Mouse (Mus musculus): ENCODE results near the gene Oxld1. TPM values are rescaled to one million over a fixed set of nuclear protein-coding genes. Genes with fewer than 3 reads are reported as not detected.
A peak's percentile ranks its signal among the peaks of the same experiment; 100 is the strongest.

Oxld1 gene
- 48.6 and 49.3 TPM in 2 replicates for polyA plus RNA-seq (2012; rRNA removed)

DNA sequence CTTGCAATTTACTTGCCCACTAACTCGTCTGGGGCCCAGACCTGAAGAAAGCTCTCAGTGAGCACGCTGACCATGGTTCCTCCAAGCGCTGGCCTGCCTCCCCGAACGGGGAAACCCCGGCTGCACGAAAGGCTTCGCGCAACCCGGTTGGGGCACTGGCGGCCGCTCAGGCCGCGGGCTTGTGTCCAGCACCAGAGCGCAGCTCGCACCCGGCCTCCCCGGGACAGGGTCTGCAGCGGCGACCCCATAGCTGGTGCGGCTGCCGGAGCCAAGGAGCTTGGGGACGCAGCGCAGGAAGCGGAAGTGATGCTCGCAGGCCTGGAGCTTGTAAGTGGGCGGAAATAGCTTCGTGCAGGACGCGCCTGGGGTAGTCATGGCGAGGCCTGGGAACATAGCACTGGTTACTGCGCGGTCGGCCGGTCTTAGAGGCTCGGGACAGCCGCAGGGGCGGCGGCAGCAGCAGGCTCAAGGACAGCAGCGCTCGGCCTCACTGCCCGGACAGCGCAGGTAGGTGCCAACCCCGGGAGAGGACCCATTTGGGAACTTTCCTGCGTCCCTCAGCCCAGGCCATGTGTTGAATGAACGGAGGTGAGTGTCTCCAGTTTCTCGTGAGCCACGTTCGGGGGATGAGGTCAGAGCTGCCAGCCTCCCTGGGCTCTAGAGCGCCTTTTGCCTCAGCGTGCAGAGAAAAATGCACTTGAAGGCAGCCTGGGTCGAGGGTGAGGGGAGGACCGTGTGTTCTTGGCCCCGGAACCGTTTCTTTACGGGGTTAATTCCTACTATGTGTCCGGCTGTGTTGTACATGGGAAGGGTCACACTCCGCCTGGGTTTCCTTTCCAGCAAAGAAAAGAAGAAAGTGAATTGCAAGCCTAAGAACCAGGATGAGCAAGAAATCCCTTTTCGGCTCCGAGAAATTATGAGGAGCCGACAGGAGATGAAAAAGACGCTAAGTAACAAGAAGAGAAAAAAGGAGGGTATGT lies at the start of gene Oxld1, which contains the start of gene Ccdc137:
TSS of gene Oxld1 (minus strand) at position 297 of the 980 bp plus-strand sequence.
TSS of gene Ccdc137 (plus strand) at position 344 of the 980 bp plus-strand sequence.
- Histone ChIP-seq H3K27me3 (replicated peaks; ENCODE audit: control insufficient read depth, insufficient read depth, low read length) (no peaks in the 10 kb centered on the region), H3K36me3 (ENCODE audit: control insufficient read depth, insufficient read depth, low read length) (no peaks in the 10 kb centered on the region), H3K27ac (ENCODE audit: insufficient read depth, low read depth, low read length) (peak within 1 kb of the TSS; percentile 61), H3K4me1 (ENCODE audit: control insufficient read depth, insufficient read depth, low read length) (no peaks in the 10 kb centered on the region), H3K4me3 (ENCODE audit: insufficient read depth, low read depth, low read length) (peak within 1 kb of the TSS; percentile 76)
- TF ChIP-seq CTCF (conservative IDR thresholded peaks at IDR 0.05; ENCODE audit: insufficient read depth, insufficient read length, low read depth, low read length), result no peak
- TF ChIP-seq POLR2A (IDR thresholded peaks at IDR 0.05; ENCODE audit: low read depth, low read length), result peak; percentile 82
- WGBS, result 3% methylated on average over 62 of the region's 62 CpGs
- DNase-seq, result peak; percentile 81

DNA sequence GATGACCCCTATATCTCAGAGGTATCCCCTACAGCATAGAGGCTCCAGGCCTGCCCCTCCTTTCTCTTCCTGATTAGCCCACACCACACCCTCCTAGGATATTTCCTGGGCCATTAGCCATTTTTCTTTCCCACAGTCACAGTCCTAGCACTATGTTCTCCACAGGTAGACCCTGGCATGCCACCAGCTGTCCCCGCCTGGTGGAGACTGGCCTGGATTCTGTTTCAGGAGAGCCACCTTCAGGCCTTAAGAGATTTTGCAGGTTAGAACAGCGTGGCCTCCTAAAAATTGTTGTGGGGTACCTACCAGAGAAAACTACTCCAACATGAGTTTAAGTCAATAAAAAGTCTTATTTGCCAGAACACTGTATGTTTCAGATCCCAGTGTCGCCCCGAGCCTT lies 49.0 kb upstream of the Oxld1 start:
- Histone ChIP-seq H3K36me3 (ENCODE audit: control insufficient read depth, insufficient read depth, low read length) (no peaks in the 10 kb centered on the region), H3K27me3 (replicated peaks; ENCODE audit: control insufficient read depth, insufficient read depth, low read length) (no peaks in the 10 kb centered on the region), H3K4me1 (ENCODE audit: control insufficient read depth, insufficient read depth, low read length) (peaks cover 11% of the 10 kb centered on the region; the same call in 1 of the 2 replicates), H3K4me3 (ENCODE audit: insufficient read depth, low read depth, low read length) (no peak overlapping the region), H3K27ac (ENCODE audit: insufficient read depth, low read depth, low read length) (peak overlapping the region; percentile 63; the same call in 1 of the 2 replicates)
- peak; percentile 68 for DNase-seq
- WGBS, result 64% methylated on average over 4 of the region's 4 CpGs
- TF ChIP-seq CTCF (conservative IDR thresholded peaks at IDR 0.05; ENCODE audit: insufficient read depth, insufficient read length, low read depth, low read length) (peak; percentile 74), POLR2A (IDR thresholded peaks at IDR 0.05; ENCODE audit: low read depth, low read length) (no peak)

DNA sequence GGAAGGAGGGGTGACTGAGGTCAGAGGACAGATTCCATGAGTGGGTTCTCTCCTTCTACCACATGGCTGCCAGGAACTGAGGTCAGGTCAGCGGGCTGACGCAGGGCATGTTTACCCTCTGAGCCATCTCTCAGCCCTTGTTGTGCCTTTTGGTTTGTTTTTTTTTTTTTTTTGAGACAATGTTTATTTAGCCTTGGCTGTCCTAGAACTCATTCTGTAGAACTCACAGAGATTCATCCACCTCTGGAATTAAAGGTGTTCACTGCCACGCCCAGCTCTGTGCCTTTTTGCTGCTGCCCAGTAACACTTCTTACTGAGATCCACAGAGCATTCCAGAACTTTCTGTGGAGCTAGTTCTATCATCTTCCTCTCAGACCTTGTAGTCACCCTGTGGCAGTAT lies 47.8 kb upstream of the Oxld1 start:
- no peak overlapping the region for H3K27ac ChIP-seq (ENCODE audit: insufficient read depth, low read depth, low read length)
- H3K4me3 ChIP-seq (ENCODE audit: insufficient read depth, low read depth, low read length), result no peak overlapping the region
- DNase-seq, result no peak
- no peaks in the 10 kb centered on the region for H3K27me3 ChIP-seq (replicated peaks; ENCODE audit: control insufficient read depth, insufficient read depth, low read length)
- peaks cover 19% of the 10 kb centered on the region for H3K4me1 ChIP-seq (ENCODE audit: control insufficient read depth, insufficient read depth, low read length)
- TF ChIP-seq POLR2A (IDR thresholded peaks at IDR 0.05; ENCODE audit: low read depth, low read length) (no peak), CTCF (conservative IDR thresholded peaks at IDR 0.05; ENCODE audit: insufficient read depth, insufficient read length, low read depth, low read length) (no peak)
- no peaks in the 10 kb centered on the region for H3K36me3 ChIP-seq (ENCODE audit: control insufficient read depth, insufficient read depth, low read length)
- WGBS, result 57% methylated on average over 3 of the region's 3 CpGs

DNA sequence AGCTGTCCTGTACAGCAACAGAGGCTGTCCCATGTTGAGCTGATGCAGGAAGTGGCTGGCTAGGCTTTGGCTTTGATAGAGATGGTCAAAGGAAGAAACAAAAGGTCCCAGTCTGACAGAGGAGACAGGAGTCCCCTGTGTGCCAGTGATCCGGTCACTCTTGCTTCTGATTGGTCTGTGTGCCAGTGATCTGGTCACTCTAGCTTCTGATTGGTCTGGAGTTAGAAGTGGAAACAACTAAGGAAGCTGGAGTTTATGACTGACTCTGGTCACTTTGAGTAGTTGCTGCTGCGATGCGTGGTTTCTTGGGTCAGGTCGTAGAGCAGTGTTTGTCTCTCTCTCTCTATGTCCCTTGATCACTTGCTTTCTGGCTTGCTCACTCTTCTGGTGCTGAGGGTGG lies 43.8 kb upstream of the Oxld1 start:
- Histone ChIP-seq H3K4me1 (ENCODE audit: control insufficient read depth, insufficient read depth, low read length) (peaks cover 19% of the 10 kb centered on the region), H3K27me3 (replicated peaks; ENCODE audit: control insufficient read depth, insufficient read depth, low read length) (no peaks in the 10 kb centered on the region), H3K4me3 (ENCODE audit: insufficient read depth, low read depth, low read length) (no peak overlapping the region), H3K27ac (ENCODE audit: insufficient read depth, low read depth, low read length) (no peak overlapping the region), H3K36me3 (ENCODE audit: control insufficient read depth, insufficient read depth, low read length) (no peaks in the 10 kb centered on the region; the same call in 1 of the 2 replicates)
- no peak for DNase-seq
- TF ChIP-seq CTCF (conservative IDR thresholded peaks at IDR 0.05; ENCODE audit: insufficient read depth, insufficient read length, low read depth, low read length), result no peak
- TF ChIP-seq POLR2A (IDR thresholded peaks at IDR 0.05; ENCODE audit: low read depth, low read length), result no peak
- WGBS, result 70% methylated on average over 4 of the region's 4 CpGs

DNA sequence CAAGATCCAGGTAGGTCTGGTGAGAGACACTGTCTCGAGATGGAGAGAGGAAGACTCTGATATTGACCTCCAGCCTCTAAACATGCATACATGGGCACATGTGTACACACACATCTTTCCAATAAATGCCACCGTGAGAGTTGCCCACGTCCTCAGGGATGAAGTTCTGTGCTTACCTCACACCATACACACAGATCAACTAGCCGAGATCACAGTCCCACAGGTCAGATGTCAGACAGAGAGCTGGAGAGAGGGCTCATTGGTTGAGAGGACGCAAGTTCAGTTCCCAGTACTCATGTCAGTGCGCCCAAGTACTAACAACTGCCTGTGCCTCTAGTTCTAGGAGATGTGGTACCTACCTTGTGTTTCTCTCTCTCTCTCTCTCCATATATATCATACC lies 43.1 kb upstream of the Oxld1 start:
- peak overlapping the region; percentile 60 for H3K27ac ChIP-seq (ENCODE audit: insufficient read depth, low read depth, low read length)
- 31% methylated on average over 6 of the region's 6 CpGs for WGBS
- no peaks in the 10 kb centered on the region; the same call in 1 of the 2 replicates for H3K36me3 ChIP-seq (ENCODE audit: control insufficient read depth, insufficient read depth, low read length)
- peaks cover 18% of the 10 kb centered on the region for H3K4me1 ChIP-seq (ENCODE audit: control insufficient read depth, insufficient read depth, low read length)
- no peak overlapping the region for H3K4me3 ChIP-seq (ENCODE audit: insufficient read depth, low read depth, low read length)
- no peaks in the 10 kb centered on the region for H3K27me3 ChIP-seq (replicated peaks; ENCODE audit: control insufficient read depth, insufficient read depth, low read length)
- peak; percentile 50 for DNase-seq
- TF ChIP-seq POLR2A (IDR thresholded peaks at IDR 0.05; ENCODE audit: low read depth, low read length) (no peak), CTCF (conservative IDR thresholded peaks at IDR 0.05; ENCODE audit: insufficient read depth, insufficient read length, low read depth, low read length) (no peak)

DNA sequence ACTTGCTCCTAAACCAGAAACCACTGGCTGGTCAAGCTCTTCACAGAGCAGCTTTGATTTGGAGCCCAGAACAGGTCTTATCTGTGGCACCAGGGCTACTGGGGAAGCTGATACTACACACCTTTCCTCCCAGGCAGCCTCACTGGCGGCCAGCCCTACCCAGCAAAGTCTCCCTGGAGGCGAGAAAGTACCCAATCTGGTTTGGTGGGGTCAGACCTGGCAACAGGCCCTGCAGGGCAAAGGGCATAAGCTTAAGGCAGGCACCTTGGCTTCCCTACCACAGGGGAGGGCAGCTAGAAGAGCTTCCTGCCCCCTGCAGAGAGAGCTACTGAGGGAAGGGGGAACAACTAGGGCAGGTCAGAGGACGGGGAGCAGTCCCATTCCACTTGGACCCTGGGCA lies 42.5 kb upstream of the Oxld1 start:
- no peaks in the 10 kb centered on the region for H3K27me3 ChIP-seq (replicated peaks; ENCODE audit: control insufficient read depth, insufficient read depth, low read length)
- peaks cover under 1% of the 10 kb centered on the region; the same call in 1 of the 2 replicates for H3K36me3 ChIP-seq (ENCODE audit: control insufficient read depth, insufficient read depth, low read length)
- peak; percentile 96 for DNase-seq
- peaks cover 18% of the 10 kb centered on the region for H3K4me1 ChIP-seq (ENCODE audit: control insufficient read depth, insufficient read depth, low read length)
- WGBS, result 7% methylated on average over 3 of the region's 3 CpGs
- H3K27ac ChIP-seq (ENCODE audit: insufficient read depth, low read depth, low read length), result peak overlapping the region; percentile 75
- H3K4me3 ChIP-seq (ENCODE audit: insufficient read depth, low read depth, low read length), result no peak overlapping the region
- TF ChIP-seq CTCF (conservative IDR thresholded peaks at IDR 0.05; ENCODE audit: insufficient read depth, insufficient read length, low read depth, low read length) (peak; percentile 18; the same call in 1 of the 2 replicates), POLR2A (IDR thresholded peaks at IDR 0.05; ENCODE audit: low read depth, low read length) (peak; percentile 75)

DNA sequence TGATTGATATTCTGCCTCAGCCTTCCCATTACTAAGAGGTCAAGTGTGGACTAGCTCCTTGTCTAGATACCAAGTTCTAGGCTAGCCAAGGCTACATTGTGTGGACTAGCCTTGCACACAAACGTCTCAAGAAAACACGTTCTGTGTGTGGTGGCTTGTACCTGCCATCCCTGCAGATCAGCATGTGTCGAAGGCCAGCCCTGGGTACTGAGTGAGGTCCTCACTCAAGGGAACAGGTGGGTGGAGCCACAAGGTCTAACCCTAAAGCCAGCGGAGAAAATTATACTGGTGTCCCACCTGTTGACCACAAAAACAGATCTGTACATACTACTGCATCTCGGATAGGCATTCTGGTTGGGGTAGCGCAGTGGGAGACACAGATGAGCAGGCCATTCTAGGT lies 42.0 kb upstream of the Oxld1 start:
- WGBS, result 57% methylated on average over 6 of the region's 6 CpGs

More for the DNA sequence above, 42.0 kb upstream of the Oxld1 start:
- Histone ChIP-seq H3K4me1 (ENCODE audit: control insufficient read depth, insufficient read depth, low read length) (peaks cover 18% of the 10 kb centered on the region), H3K36me3 (ENCODE audit: control insufficient read depth, insufficient read depth, low read length) (peaks cover 2% of the 10 kb centered on the region; the same call in 1 of the 2 replicates), H3K27me3 (replicated peaks; ENCODE audit: control insufficient read depth, insufficient read depth, low read length) (no peaks in the 10 kb centered on the region), H3K27ac (ENCODE audit: insufficient read depth, low read depth, low read length) (peak overlapping the region; percentile 75), H3K4me3 (ENCODE audit: insufficient read depth, low read depth, low read length) (no peak overlapping the region)
- TF ChIP-seq POLR2A (IDR thresholded peaks at IDR 0.05; ENCODE audit: low read depth, low read length), result no peak
- TF ChIP-seq CTCF (conservative IDR thresholded peaks at IDR 0.05; ENCODE audit: insufficient read depth, insufficient read length, low read depth, low read length), result no peak
- DNase-seq, result no peak

All from kidney, adult 2 months (tissue).